Mouse (Mus musculus) MEL (cell line): ENCODE measurements around the gene Ssr2.

Experiments used
- CHD2 ChIP-seq: IDR thresholded peaks from 2 replicates; pipeline ENCODE4 v1.6.1; 2011; ENCODE audit warnings: low read length, improper control_type of control experiment
- CTCF ChIP-seq, 3 experiments: IDR thresholded peaks in 2 of 3; conservative IDR thresholded peaks in 1 of 3; 2 replicates each; pipeline ENCODE4 v1.5.1; 2011 to 2012; ENCODE audit warnings: low read length in 3 of 3, low read depth in 2 of 3, mild to moderate bottlenecking in 2 of 3, improper control_type of control experiment in 1 of 3, inconsistent platforms in 1 of 3, mixed read lengths in 1 of 3, moderate library complexity in 1 of 3; ENCODE audit not compliant: control insufficient read depth in 1 of 3, insufficient read depth in 1 of 3, poor library complexity in 1 of 3, severe bottlenecking in 1 of 3
- EP300 ChIP-seq, 2 experiments: IDR thresholded peaks; 2 replicates each; pipeline ENCODE4 v1.6.1; 2011; ENCODE audit warnings: improper control_type of control experiment in 2 of 2, low read length in 2 of 2, low read depth in 1 of 2, mild to moderate bottlenecking in 1 of 2
- GATA1 ChIP-seq: IDR thresholded peaks from 2 replicates; pipeline ENCODE4 v1.6.1; 2011; ENCODE audit warnings: low read depth, low read length, improper control_type of control experiment
- JUND ChIP-seq: IDR thresholded peaks from 2 replicates; pipeline ENCODE4 v1.6.1; 2011; ENCODE audit warnings: low read depth, mild to moderate bottlenecking, improper control_type of control experiment, low read length
- POLR2A ChIP-seq, 2 experiments: IDR thresholded peaks; 2 replicates each; pipeline ENCODE4 v1.6.1; 2011 to 2012; ENCODE audit warnings: low read length in 2 of 2, mild to moderate bottlenecking in 2 of 2, control low read depth in 1 of 2, improper control_type of control experiment in 1 of 2, low read depth in 1 of 2, moderate library complexity in 1 of 2; ENCODE audit not compliant: control insufficient read depth in 1 of 2, insufficient read depth in 1 of 2, poor library complexity in 1 of 2
- SMC3 ChIP-seq: IDR thresholded peaks from 2 replicates; pipeline ENCODE4 v1.6.1; 2011; ENCODE audit warnings: low read depth, low read length, improper control_type of control experiment
- TCF12 ChIP-seq: IDR thresholded peaks from 2 replicates; pipeline ENCODE4 v1.6.1; 2014; ENCODE audit warnings: low read depth, mild to moderate bottlenecking, inconsistent platforms, low read length, improper control_type of control experiment, moderate library complexity
- ZMIZ1 ChIP-seq: IDR thresholded peaks from 2 replicates; pipeline ENCODE4 v1.6.1; 2012; ENCODE audit warnings: low read depth, mild to moderate bottlenecking, inconsistent platforms, low read length, improper control_type of control experiment, moderate library complexity
- ZNF384 ChIP-seq: IDR thresholded peaks from 2 replicates; pipeline ENCODE4 v1.6.1; 2012; ENCODE audit warnings: low read depth, mild to moderate bottlenecking, inconsistent platforms, low read length, improper control_type of control experiment

GRCm38 (mm10) chr3:88602466-88602865 is 26.8 kb downstream of the Ssr2 start:
- TF ChIP-seq TCF12 = no peak
- TF ChIP-seq CHD2 = no peak
- no peak for TF ChIP-seq POLR2A (IDR thresholded peaks at IDR 0.05; ENCODE audit: control insufficient read depth in 1 of 2, insufficient read depth in 1 of 2, low read depth in 1 of 2, low read length in 2 of 2, poor library complexity in 1 of 2)
- TF ChIP-seq CTCF (IDR thresholded peaks at IDR 0.05 in 2 of 3, conservative IDR thresholded peaks at IDR 0.05 in 1 of 3; ENCODE audit: control insufficient read depth in 1 of 3, insufficient read depth in 1 of 3, low read depth in 2 of 3, low read length in 3 of 3, poor library complexity in 1 of 3, severe bottlenecking in 1 of 3) = no peak
- TF ChIP-seq JUND = no peak
- no peak for TF ChIP-seq ZMIZ1
- TF ChIP-seq SMC3 = no peak
- no peak for TF ChIP-seq ZNF384
- TF ChIP-seq GATA1 = no peak
- TF ChIP-seq EP300 (IDR thresholded peaks at IDR 0.05; ENCODE audit: low read depth in 1 of 2, low read length in 2 of 2) = no peak
